Mouse (Mus musculus): ENCODE measurements at regions not wholly inside any gene's neighbourhood (a gene's known extent, or its start where the extent isn't known, plus 50 kb on each side); places are given as distances from the start of the nearest gene placed in this dataset.

DNA sequence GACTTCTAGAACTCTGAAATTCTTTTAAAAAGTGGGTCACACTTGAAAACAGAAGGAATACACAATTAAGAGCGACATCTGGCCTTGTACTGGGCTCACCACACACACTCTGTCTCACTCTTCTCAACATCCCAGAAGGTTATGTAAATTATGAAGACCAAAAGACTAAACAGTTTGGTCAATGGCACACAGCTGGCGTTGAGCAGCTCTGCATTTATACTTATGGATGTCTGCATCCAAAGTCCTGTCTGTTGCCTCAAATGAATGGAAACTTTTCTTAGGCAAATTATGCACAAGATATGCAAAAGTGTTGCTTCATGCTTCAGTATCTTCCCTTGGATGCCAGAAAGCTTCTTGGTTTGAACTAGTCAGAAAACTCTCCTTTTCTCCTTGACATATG, 323.5 kb downstream of the Ppp3ca start:
- TF ChIP-seq POLR2A (IDR thresholded peaks at IDR 0.05; ENCODE audit: control insufficient read depth, low read depth, low read length) (no peak), CTCF (IDR thresholded peaks at IDR 0.05; ENCODE audit: control insufficient read depth, insufficient read depth, insufficient replicate concordance, low read depth, low read length) (no peak)
- Histone ChIP-seq H3K27ac (ENCODE audit: control insufficient read depth, insufficient read depth, low read depth, low read length) (no peak overlapping the region), H3K36me3 (ENCODE audit: control insufficient read depth, insufficient read depth, low read length) (no peaks in the 10 kb centered on the region), H3K4me1 (ENCODE audit: control insufficient read depth, insufficient read depth, low read length) (no peaks in the 10 kb centered on the region), H3K4me3 (ENCODE audit: control insufficient read depth, low read depth, low read length) (no peak overlapping the region), H3K27me3 (ENCODE audit: control insufficient read depth, insufficient read depth, low read length) (no peaks in the 10 kb centered on the region)

GRCm38 (mm10) chr3:136994361-136995083, 324.6 kb downstream of the Ppp3ca start:
- H3K4me1 ChIP-seq (ENCODE audit: control insufficient read depth, insufficient read depth, low read length), result no peaks in the 10 kb centered on the region
- TF ChIP-seq POLR2A (IDR thresholded peaks at IDR 0.05; ENCODE audit: control insufficient read depth, low read depth, low read length) (no peak), CTCF (IDR thresholded peaks at IDR 0.05; ENCODE audit: control insufficient read depth, insufficient read depth, insufficient replicate concordance, low read depth, low read length) (no peak)
- no peaks in the 10 kb centered on the region for H3K36me3 ChIP-seq (ENCODE audit: control insufficient read depth, insufficient read depth, low read length)

GRCm38 (mm10) chr3:136995611-136996335, 325.8 kb downstream of the Ppp3ca start:
- Histone ChIP-seq H3K27me3 (ENCODE audit: control insufficient read depth, insufficient read depth, low read length) (no peaks in the 10 kb centered on the region), H3K36me3 (ENCODE audit: control insufficient read depth, insufficient read depth, low read length) (no peaks in the 10 kb centered on the region), H3K4me3 (ENCODE audit: control insufficient read depth, low read depth, low read length) (no peak overlapping the region), H3K4me1 (ENCODE audit: control insufficient read depth, insufficient read depth, low read length) (no peaks in the 10 kb centered on the region), H3K27ac (ENCODE audit: control insufficient read depth, insufficient read depth, low read depth, low read length) (no peak overlapping the region)
- TF ChIP-seq POLR2A (IDR thresholded peaks at IDR 0.05; ENCODE audit: control insufficient read depth, low read depth, low read length) (no peak), CTCF (IDR thresholded peaks at IDR 0.05; ENCODE audit: control insufficient read depth, insufficient read depth, insufficient replicate concordance, low read depth, low read length) (no peak)

More at GRCm38 (mm10) chr3:136994361-136995083, 324.6 kb downstream of the Ppp3ca start:
- Histone ChIP-seq H3K27me3 (ENCODE audit: control insufficient read depth, insufficient read depth, low read length) (no peaks in the 10 kb centered on the region), H3K4me3 (ENCODE audit: control insufficient read depth, low read depth, low read length) (no peak overlapping the region), H3K27ac (ENCODE audit: control insufficient read depth, insufficient read depth, low read depth, low read length) (no peak overlapping the region)

GRCm38 (mm10) chr3:136996381-136996895, 326.5 kb downstream of the Ppp3ca start:
- no peak for TF ChIP-seq POLR2A (IDR thresholded peaks at IDR 0.05; ENCODE audit: control insufficient read depth, low read depth, low read length)
- TF ChIP-seq CTCF (IDR thresholded peaks at IDR 0.05; ENCODE audit: control insufficient read depth, insufficient read depth, insufficient replicate concordance, low read depth, low read length), result no peak
- Histone ChIP-seq H3K4me1 (ENCODE audit: control insufficient read depth, insufficient read depth, low read length) (no peaks in the 10 kb centered on the region), H3K27me3 (ENCODE audit: control insufficient read depth, insufficient read depth, low read length) (no peaks in the 10 kb centered on the region), H3K4me3 (ENCODE audit: control insufficient read depth, low read depth, low read length) (no peak overlapping the region), H3K36me3 (ENCODE audit: control insufficient read depth, insufficient read depth, low read length) (no peaks in the 10 kb centered on the region), H3K27ac (ENCODE audit: control insufficient read depth, insufficient read depth, low read depth, low read length) (no peak overlapping the region)

GRCm38 (mm10) chr3:137011551-137011950, 329.3 kb upstream of the Emcn start:
- Histone ChIP-seq H3K36me3 (ENCODE audit: control insufficient read depth, insufficient read depth, low read length) (no peaks in the 10 kb centered on the region), H3K27me3 (ENCODE audit: control insufficient read depth, insufficient read depth, low read length) (no peaks in the 10 kb centered on the region), H3K4me1 (ENCODE audit: control insufficient read depth, insufficient read depth, low read length) (no peaks in the 10 kb centered on the region), H3K27ac (ENCODE audit: control insufficient read depth, insufficient read depth, low read depth, low read length) (no peak overlapping the region), H3K4me3 (ENCODE audit: control insufficient read depth, low read depth, low read length) (no peak overlapping the region)
- TF ChIP-seq CTCF (IDR thresholded peaks at IDR 0.05; ENCODE audit: control insufficient read depth, insufficient read depth, insufficient replicate concordance, low read depth, low read length) (no peak), POLR2A (IDR thresholded peaks at IDR 0.05; ENCODE audit: control insufficient read depth, low read depth, low read length) (no peak)

DNA sequence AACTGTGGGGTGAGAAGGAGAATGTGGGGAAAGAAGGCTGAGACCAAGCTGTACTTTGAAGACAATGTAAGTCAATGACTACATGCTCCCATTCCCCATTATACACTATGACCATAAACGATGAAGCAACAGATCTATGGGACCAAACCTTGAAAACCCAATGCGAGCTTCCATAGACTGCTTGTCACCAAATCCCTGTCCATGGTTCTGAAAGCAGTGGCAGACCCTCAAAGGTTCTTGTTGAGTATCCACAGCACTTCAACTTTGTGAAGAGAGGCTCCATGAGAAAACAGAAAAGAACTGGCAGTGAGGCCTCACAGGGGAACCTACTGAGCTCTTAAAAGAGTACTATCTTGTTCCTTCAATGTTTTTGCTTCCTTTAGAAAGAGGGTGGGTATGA, 326.2 kb upstream of the Emcn start:
- Histone ChIP-seq H3K4me1 (ENCODE audit: control insufficient read depth, insufficient read depth, low read length) (no peaks in the 10 kb centered on the region), H3K4me3 (ENCODE audit: control insufficient read depth, low read depth, low read length) (no peak overlapping the region), H3K27ac (ENCODE audit: control insufficient read depth, insufficient read depth, low read depth, low read length) (no peak overlapping the region), H3K36me3 (ENCODE audit: control insufficient read depth, insufficient read depth, low read length) (no peaks in the 10 kb centered on the region), H3K27me3 (ENCODE audit: control insufficient read depth, insufficient read depth, low read length) (no peaks in the 10 kb centered on the region)
- TF ChIP-seq CTCF (IDR thresholded peaks at IDR 0.05; ENCODE audit: control insufficient read depth, insufficient read depth, insufficient replicate concordance, low read depth, low read length) (no peak), POLR2A (IDR thresholded peaks at IDR 0.05; ENCODE audit: control insufficient read depth, low read depth, low read length) (no peak)

DNA sequence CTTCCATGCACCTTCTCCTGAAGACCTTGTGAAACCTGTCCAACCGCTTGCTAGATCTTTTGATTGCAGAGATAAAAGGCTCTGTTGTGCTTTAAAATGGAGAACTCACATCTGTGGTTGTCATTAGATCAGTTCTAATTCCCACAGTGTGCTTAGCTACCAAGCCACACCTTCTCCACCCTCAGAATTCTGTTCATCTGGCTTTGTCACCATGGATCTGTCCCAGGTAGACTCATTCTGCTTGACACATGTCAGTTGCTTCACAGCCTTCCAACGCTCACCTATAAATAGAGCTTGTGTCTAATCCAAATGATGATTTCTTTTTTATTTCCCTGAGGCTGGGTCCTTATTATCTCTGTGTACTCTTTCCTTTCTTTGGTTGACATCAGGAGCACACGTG, 325.7 kb upstream of the Emcn start:
- TF ChIP-seq POLR2A (IDR thresholded peaks at IDR 0.05; ENCODE audit: control insufficient read depth, low read depth, low read length), result no peak
- TF ChIP-seq CTCF (IDR thresholded peaks at IDR 0.05; ENCODE audit: control insufficient read depth, insufficient read depth, insufficient replicate concordance, low read depth, low read length), result no peak
- Histone ChIP-seq H3K27me3 (ENCODE audit: control insufficient read depth, insufficient read depth, low read length) (no peaks in the 10 kb centered on the region), H3K4me1 (ENCODE audit: control insufficient read depth, insufficient read depth, low read length) (no peaks in the 10 kb centered on the region), H3K27ac (ENCODE audit: control insufficient read depth, insufficient read depth, low read depth, low read length) (no peak overlapping the region), H3K36me3 (ENCODE audit: control insufficient read depth, insufficient read depth, low read length) (no peaks in the 10 kb centered on the region), H3K4me3 (ENCODE audit: control insufficient read depth, low read depth, low read length) (no peak overlapping the region)

Measured in testis, adult 2 months (tissue).